Mouse (Mus musculus) gastrocnemius, postnatal 25 days (tissue): ENCODE data around the gene Spo11. TPM values are rescaled to one million over a fixed set of nuclear protein-coding genes. Genes with fewer than 3 reads are reported as not detected.
A peak's percentile ranks its signal among the peaks of the same experiment; 100 is the strongest.

Experiments
- DNase-seq: peaks from one replicate; pipeline ENCODE4 v3.0.0; 2022
- total RNA-seq, 2 experiments: library from RNA; stranded (reverse); gene quantifications; 1 replicate in 1 of 2; 2 replicates in 1 of 2; pipeline ENCODE4 v1.2.3; 2021

The Spo11 gene
- total RNA-seq, 2 experiments from 2014 or later, result not detected

DNA sequence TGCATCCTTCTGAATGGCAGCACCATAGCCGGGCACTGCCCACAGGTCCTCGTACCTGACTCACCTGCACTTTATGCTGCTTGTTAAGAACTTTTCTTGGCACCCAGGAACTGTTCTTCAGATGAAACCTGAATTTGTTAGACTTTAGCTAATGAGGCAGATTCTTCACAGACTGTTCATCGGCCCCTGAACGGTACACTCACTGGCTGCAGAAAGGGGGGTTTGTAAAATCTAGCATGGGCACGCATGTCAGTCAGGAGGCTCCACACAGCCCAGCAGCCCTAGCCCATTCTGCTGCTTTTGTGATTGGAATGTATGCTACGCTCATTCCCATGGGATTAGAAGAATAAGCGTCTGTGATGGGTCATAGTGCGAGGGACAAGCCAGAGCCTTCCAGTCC lies 26.2 kb downstream of the Spo11 start:
- no peak for DNase-seq

DNA sequence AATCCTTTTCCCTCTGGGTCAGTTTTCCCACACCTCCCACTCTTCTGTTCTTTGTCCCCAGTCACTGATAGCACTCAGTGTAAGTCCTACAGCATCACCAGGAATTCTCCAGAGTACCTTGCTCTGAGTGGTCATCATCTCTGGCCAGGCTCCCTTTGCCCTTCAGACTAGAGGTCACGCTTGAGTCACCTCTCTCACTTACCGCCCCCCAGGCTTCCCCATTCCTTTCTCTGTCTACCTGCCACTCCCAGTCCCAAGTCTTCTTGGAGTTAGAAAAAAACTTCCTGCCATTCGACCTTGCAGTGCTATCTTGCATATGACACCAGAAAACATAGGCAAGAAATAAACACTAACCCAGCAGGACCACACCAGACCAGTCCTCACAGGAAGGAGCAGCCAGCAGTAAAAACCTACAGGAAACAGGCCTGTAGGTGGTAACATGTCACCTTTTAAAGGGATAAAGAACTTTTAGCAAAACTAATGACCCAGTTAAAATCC lies 32.8 kb downstream of the Spo11 start:
- DNase-seq, result no peak

DNA sequence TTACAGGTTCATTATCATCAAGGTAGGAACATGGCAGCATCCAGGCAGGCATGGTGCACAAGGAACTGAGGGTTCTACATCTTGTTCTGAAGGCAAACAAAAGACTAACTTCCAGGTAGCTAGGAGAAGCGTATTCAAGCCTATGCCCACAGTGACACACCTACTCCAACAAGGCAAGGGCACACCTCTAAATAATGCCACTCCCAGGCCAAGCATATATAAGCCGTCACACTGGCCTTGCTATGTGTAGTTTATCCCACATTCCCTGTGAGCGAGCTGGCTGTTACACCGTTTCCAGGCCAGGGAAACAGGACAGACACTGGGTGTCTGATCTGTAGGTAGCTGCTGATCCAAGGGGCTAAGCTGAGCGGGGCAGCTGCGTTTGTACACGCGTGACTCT lies 33.9 kb downstream of the Spo11 start:
- DNase-seq, result no peak

DNA sequence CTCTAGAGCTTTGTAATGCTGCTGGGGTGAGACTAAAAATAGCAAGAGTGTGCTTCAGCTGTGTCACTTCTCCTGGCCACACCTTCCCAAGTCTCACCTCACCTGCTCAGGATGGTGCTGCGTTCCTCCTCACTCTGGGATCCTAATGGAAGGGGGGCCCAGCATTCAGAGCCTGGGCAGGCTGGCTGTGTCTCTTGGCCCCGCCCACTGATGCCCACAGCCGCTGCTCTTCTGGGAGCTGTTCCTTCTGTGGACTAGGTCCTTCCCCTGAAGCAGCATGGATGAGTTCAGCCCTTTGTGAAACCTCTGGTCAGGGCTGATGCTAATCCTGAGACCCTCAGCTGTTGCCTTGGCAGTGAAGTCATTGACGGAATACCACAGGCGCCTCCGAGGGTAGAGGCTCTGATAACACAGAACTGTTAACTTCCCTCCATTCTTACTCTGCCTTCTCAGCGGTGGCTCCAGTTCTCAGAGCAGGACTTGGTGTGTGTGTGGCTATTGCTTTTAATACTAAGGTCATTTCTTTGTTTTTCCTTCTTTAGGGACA lies 37.3 kb downstream of the Spo11 start:
- no peak for DNase-seq

DNA sequence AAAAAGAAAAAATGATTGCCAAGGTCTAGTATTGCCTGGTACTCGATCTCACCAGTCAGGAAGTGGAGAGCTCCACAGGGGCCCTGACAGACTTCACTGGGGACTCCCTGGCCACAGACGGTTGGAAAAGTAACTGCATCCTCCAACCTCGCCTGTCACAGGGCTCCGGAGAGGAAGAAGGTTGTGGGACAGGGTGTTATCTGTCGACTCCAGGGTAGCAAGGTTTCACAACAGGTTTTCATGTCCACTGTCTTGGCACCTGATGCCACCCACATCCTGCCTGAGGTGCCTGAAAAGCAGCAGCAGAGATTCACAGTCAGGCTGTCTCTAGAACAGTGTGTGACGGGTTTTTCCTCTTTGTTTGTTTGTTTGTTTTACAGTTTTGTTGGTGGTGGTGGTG lies 40.4 kb downstream of the Spo11 start:
- no peak for DNase-seq

DNA sequence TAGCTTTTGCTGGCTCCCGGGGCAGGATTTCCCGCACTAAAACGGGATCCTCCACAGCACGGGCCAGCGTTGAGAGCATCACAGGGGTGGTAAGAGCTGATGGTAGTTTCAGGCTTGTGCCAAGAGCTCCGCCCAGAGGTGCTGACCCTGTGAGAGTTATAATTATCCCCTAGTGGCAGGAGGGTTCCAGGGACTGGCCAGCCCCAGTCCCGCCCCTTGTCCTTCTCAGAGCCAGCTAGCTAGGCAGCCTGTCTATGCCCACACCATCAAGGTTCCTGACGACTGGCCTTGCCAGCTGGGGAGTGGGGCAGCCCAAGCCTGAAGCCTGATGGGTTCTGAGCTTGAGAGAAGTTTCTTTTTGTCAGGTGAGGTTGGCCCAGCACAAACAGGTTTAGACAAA lies 41.1 kb downstream of the Spo11 start:
- DNase-seq, result peak; percentile 87

DNA sequence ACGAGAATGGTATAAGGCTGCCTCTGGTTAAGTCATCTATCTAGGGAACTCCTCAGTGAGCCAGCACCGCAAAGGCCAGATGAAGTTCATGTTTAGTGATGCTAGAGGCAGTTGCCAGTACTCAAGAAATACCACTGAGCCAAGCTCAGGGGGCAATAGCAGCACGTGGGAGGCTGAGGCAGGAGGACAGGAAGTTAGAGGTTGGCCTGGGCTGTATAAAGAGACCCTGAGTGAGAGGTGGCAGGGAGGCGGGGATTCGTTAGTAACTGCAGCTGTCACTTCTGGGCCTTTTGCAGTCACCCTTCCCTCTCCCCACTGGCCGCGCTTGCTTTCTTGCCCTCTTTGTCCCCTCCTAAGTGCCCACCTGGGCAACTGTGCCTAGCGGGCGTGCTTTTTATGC lies 41.8 kb downstream of the Spo11 start:
- no peak for DNase-seq

DNA sequence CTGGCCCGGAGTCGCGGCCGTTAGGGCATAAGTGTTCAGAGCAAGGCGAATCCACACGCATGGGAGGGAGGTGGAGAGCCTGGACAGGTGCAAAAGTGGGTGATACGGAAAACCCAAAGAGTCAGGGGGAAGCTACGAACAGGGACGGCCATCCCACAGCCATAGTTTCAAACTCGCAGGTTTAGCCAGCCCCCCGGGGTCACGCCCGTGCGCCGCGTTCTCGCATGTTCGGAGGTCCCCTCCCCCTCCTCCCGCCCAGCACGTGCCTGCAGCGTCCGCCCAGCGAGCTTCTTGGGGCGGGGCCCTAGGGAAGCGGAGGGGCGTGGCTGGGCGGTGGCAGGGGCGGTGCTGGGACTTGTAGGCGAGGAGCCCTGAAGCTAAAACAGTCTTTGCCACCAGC lies 42.3 kb downstream of the Spo11 start:
- DNase-seq, result peak; percentile 87

DNA sequence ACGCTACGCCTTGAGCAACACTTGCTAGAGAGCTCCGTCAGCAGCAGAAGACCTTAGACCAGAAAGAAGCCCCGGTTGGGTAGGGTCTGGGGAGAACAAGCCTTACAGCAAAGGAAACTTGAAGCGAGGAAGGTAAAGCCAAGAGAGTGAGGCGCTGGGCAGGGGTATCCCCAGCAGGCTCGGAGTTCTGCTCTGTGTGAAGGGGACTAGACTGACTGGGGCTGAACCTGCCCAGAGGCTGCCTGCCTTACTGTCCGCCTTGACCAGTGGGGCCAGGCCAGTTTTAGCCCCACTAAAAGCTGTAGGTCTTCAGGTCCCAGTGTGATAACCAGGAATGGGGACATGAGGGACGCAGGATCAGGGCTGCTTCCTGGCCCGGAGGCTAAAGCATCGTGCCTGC lies 42.9 kb downstream of the Spo11 start, which contains the start of gene Rbm38:
TSS of gene Rbm38 (plus strand) at position 69 of the 400 bp plus-strand sequence.
- DNase-seq, result no peak

DNA sequence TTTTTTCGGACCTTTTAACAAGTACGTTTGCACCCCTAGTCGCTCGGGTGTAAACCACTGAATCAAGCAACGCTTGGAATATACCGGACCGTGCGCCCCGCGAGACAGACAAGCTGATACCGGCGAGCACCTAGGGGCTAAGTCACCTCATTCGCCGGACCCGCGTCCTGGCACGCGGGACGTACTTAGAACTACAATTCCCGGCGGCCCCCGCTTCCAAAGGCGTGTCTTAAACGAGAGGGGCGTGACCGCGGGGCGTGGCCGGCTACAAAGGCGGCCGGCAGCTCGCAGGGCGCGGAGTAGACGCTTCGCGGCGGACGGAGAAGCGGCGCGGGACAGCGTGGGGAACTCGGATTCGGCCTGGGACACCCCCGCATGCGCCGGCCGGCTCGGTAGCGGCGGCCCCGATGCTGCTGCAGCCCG lies 44.1 kb downstream of the Spo11 start:
- peak; percentile 90 for DNase-seq

DNA sequence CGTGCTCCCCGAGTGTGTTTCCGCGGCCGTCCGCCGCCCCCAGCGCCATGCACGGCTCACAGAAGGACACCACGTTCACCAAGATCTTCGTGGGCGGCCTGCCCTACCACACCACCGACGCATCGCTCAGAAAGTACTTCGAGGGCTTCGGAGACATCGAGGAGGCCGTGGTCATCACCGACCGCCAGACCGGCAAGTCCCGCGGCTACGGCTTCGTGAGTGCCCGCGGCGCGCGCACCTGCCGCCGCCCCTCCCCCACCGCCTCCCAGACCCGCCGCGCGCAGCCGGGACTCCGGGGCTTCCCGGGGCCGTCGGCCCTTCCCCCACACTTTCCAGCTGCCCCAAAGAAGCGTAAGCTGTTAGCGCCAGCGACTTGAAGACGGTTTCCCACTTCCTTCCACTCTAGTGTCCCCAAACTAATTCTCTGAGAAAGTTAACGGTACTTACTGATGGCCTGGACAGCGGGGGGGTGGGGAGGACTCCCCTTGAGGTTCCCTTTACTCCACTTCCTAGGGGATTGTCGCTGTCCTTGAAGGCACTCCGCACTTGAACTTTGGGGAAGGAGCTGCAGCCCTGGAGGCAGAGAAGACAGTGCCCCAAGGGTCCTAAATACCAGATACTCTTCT lies 44.7 kb downstream of the Spo11 start:
- peak; percentile 49 for DNase-seq

DNA sequence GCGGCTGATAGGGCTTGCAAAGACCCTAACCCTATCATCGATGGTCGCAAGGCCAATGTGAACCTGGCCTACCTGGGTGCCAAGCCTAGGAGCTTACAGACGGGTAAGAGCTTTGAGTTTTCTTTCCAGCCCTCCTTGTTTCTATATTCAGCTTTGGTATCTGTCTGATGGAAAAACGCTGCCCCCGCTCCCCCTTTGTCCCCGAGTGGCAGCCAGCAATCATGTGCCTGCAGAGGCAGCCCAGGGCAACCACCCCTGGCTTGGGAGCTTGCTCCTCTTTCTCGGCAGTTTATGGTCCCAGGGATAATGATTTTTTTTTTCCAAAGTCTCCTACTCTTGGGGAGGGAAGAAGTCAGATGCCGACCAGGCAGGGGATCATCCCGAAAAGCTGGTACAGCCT lies 45.3 kb downstream of the Spo11 start:
- peak; percentile 52 for DNase-seq

DNA sequence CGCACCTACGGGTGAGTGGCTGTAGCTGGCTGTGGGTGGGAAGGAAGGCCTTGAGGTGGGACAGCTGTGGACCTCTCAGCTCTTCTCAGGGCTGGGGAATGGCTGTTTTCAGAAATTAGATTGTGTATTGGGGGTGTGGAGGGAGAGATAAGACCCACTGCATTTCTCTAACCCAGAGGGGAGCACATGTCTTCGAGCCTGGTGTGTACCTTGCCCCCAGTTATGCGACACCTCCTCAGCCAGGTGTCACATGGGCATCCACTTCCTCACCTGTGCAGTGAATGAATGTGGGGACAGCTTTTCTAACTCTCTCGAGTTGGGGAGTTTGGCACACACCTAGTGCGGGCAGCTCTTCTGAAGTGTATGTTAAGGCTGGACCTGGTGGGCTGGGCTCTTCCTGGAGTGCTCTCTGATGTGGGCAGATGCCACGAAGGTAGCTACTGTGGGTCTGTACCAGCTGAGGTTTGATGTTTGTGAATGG lies 45.9 kb downstream of the Spo11 start:
- DNase-seq, result no peak

DNA sequence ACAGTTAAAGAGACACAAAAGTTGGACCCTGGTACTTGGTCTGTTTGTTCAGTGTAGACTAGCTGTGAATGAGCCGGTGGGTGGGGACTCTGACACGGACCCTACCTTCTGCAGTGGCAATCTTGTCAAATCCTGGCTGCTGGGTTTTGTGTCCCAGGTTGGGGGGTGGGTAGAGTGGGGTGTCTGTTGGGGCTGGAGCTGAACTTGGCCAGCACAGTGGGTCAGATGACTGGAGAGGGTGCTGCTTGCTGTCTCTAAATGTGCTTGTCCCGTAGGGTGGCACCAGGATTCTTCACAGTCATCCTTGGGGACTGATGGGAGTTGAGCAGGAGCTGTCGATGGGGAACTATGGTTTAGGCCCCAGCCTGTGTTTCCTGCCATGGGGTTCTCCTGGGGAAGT lies 46.5 kb downstream of the Spo11 start:
- no peak for DNase-seq

DNA sequence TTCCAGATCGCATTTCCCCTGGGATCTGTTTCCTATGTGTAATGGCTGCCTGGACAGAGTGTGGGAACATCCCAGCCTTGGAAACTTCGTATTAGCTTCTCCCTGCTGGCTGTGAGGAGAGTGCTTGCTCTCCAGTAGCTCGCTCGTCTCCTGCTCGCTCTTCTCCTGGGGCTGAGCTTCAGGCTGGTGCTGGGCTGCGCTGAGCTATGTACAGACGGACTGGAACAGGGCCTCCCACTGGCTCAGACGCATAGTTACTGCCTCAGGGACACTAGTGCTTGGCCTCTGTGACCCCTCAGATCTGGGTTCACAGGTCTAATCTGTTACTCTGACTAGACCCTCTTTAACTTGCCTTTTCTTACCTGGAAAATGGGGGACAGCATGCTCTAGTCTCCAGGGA lies 46.9 kb downstream of the Spo11 start:
- no peak for DNase-seq

DNA sequence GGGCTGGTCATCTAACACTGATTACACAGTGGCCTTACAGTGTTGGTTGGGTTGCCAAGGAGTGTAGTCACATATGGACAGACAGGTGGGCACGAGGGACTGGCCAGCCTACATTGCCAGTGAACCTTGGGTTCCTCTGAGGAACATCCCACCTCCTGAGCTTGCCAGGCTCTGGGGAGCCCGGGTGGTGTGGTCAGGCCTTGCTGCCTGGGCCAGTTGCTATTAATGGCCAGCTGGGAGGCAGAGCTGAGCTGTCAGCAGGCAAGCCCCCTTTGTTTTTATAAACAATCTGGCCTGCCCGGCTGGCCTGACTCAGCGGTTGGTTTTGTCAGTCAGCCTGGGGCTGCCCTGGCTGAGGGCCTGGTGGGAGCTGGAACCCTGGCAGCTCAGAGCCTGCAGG lies 47.4 kb downstream of the Spo11 start:
- peak; percentile 70 for DNase-seq

DNA sequence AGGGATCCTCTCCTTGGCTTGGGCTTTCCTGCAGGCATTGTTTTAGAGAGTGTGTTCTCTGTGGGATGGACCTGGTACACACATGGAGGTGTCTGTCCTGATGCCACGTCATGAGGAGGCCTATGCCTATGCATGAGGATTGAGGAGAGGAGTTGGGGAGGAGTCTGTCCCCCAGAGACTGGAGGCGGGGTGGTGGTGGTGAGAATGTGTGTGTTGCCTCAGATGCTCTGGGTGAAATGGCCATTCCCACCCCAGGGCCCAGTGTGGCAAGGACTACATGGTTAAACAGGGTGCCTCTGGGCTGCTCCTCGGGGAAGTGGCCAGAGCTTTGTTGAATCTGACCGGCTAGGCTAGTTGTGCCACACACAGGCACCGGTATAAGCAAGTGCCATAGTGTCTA lies 48.8 kb downstream of the Spo11 start:
- DNase-seq, result no peak

DNA sequence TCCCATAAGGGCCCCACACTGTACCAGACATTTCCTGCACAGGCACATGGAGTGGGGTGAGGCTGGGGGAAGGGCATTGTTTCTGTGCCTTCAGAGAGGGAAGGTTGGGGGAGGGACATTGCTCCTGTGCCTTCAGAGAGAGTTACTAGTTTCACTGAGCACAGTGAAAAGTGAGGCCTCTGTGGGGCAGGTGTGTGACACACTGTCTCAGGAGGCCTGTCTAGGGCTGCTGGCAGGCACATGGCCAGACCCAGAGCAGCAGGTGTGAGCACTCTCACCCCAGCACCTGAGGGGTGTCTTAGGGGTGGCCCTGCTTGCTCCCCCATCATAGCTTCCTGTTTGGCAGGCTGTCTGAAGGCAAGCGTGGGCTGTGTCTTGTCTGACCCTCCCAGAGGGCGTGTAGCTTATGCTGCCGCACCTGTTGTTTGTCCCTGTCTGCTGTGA lies 49.2 kb downstream of the Spo11 start:
- peak; percentile 39 for DNase-seq

DNA sequence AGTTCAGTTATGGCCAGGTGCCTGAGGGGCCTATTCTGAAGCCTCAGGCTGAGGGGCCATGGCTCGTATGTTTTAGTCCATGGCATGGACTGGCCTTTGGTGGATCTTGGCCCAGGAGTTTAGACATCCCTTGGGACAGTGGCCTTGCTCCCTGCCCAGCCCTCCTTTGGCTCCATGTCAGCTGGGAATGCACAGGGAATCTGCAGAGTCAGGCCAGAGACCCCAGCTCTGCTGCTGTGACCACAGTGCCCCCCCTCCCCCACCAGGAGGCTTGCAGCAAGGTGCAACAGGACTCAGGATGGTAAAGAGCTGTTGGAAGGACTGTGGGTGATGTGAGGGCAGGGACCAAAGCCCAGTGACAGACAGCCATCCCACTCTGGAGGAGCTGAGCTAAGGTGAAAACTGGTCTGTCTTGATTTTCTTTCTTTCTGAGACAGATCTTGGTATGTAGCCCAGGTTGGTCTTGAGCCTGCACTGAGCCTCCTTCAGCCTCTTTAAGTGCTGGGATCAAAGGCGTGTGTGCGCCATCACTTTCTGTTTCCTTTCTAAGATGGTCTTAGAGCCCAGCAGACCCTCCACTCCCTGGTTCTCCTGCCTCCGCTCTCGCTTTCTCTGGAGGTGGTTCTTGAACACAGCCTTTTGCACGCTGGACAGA lies 49.8 kb downstream of the Spo11 start:
- no peak for DNase-seq

DNA sequence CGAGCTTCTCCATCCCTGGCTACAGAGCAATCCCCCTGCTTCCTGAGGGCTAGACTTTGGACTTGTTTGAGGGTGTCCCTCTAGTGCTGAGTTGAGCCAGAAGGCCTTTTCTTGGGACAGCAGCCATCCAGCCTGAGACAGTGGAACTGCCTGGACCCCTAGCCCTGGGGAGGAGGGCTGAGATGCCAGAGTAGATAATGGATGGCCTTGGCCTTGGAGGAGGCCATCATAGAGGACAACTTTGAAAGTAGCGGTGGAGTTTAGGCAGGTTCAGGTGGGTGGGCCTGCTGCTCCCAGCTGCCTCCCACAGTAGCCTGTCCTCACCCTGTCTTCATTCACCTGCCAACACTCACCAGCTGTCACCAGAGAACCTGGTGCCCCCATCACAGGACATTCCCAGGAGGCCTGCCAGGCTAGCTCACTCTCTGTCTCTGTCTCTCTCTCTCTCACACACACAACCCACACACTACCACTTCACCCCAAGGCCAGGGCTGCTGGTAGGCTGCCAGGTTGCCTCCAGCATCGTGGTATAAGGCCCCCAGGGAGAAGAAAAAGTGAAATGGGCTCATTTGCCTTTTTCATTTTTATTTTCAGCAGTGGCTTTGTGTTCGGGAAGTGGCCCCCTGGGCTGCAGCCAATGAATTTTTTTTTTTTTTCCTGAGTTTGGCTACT lies 50.5 kb downstream of the Spo11 start:
- DNase-seq, result peak; percentile 67

DNA sequence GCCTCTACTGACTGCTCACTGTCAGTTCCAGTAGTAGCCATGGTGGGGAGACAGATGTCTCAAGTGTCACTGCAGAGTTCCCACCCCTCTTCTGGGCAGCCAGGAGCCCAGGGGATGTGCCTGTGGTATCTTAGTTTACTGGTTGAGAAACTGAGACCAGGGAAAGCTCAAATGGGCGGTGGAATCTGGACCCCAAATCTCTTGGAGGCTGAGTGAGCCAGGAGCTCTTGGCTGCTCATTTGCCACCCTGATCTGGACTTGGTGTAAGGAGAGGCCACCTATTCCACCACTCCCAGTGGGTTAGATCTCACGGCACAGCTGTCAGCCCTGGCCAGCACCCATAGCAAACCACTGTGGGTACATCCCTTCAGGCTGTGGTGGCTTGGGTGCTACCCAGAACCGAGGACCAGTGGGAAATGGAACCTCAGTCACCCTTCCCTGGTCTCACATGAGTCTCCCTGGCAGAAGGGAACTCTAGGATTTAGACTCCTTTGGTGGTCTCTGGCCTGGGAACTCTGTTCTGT lies 51.1 kb downstream of the Spo11 start:
- DNase-seq, result no peak

DNA sequence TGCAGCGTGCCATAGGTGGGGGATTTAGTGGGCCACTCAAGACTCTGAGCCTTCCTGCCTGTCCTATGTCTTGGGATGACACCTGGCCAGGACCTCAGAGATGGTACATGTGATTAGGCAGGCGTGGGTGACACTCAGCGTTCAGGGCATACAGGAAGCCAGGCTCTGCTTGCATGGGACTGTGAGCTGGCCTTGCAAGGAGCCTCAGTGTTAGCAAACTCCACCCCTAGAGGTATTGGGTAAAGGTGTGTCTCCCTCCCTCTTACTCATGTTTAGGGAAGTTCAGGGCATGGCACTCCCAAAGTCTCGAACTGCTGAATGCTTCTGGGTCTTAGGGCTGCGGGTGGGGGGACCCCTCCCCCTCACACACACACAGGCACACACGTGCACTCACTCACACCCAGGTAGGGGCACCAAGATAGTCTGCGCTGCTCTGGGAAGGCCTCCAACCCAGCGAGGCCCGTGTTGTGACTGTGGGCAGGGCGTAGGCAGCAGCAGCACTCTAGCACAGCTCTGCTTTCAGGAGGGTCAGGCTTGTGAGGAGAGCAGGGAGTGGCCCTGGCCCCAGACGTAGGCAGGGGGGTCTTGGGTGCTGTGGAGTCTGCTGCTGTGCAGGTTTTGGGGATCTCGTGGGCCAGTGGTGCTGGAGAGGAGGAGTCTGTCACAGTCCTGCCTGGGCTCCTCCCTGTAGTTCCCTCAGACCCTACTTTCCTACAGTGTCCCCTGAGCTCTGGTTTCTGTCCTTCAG lies 53.3 kb downstream of the Spo11 start:
- DNase-seq, result no peak
